In the genomic region with DNA sequence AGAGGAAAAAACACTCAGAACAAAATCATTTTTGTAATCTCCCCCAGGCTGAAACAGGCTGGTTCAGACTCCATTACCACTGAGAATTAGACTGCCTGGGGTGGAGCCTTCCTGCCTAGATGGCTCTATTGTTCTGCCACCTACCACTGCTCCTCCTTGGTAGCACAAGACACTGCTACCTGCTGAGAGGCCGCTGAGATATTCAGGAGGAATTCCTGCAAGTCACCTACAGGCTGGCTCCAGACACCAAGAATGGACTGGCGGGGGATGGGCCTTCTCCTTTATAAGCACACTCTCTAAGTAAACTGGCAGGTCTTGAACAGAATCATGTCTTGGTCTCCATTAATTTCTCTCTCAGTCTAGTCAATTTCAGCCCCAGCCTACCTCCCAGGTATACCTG, we compare ENCODE assay signal across 25 mouse cellular contexts.
DNase-seq lines count a peak whose midpoint lies in the region; ATAC-seq and TF ChIP-seq lines count a peak whose summit lies in the region.
"Had no signal": no experiment of that assay in that cellular context is flagged by ENCODE, and none has a peak within 500 bp of the region (broad histone marks: within the 10 kb centered on the region; RNA-seq: fewer than 3 reads in every experiment).

No protein-coding gene starts in this region.

- no peaks in the 10 kb centered on the region for H3K4me1 ChIP-seq in hindbrain, embryonic 11.5 days (replicated peaks; ENCODE audit: control insufficient read depth, insufficient read depth, low read length)
- H3K4me1 ChIP-seq in hindbrain, postnatal 0 days (ENCODE audit: insufficient read depth, low read length) = no peaks in the 10 kb centered on the region
- H3K4me1 ChIP-seq in ES-E14 (ENCODE audit: control insufficient read depth in 2 of 2, insufficient read depth in 2 of 2, low read length in 2 of 2, poor library complexity in 1 of 2) = peaks cover 0 to 2% of the 10 kb centered on the region in 2 experiments; a peak in 1 of 4 replicates
- H3K4me1 ChIP-seq: embryonic facial prominence, embryonic 10.5 days; embryonic facial prominence, embryonic 12.5 days; forebrain, embryonic 12.5 days had no signal

- 68% methylated on average over 2 of the region's 2 CpGs for WGBS in hindbrain, embryonic 11.5 days
- 58% methylated on average over 2 of the region's 2 CpGs for WGBS in hindbrain, postnatal 0 days

- in situ Hi-C loops in ES-E14 (cut with MboI; ENCODE audit: low sequenced_read_pairs in 2 of 2, unreplicated experiment in 2 of 2) = no loop called here

- H3K4me3 ChIP-seq in hindbrain, embryonic 11.5 days (ENCODE audit: low read depth, low read length) = no peak overlapping the region
- no peak overlapping the region for H3K4me3 ChIP-seq in hindbrain, postnatal 0 days (ENCODE audit: low read length)
- no peak overlapping the region for H3K4me3 ChIP-seq in ES-E14 (ENCODE audit: insufficient read depth in 1 of 2, low read depth in 1 of 2, low read length in 2 of 2, poor library complexity in 1 of 2, severe bottlenecking in 1 of 2)
- H3K4me3 ChIP-seq: embryonic facial prominence, embryonic 10.5 days; embryonic facial prominence, embryonic 12.5 days; forebrain, embryonic 12.5 days had no signal

- intact Hi-C loops in heart, postnatal 14 days (cut with DNase I) = no loop called here

- no peak for DNase-seq in hindbrain, embryonic 11.5 days (ENCODE audit: low spot score)
- DNase-seq in hindbrain, postnatal 0 days (ENCODE audit: low spot score) = no peak
- DNase-seq in ES-E14 (ENCODE audit: low read depth, low spot score) (peak; percentile 48), R1 (ENCODE audit: low read depth, low spot score) (peak; percentile 98), ZHBTc4 (ENCODE audit: low read depth, low spot score) (peak; percentile 94)
- DNase-seq in spleen, postnatal 36 days (ENCODE audit: low spot score in 2 of 2) = no peak
- no peak for DNase-seq in heart, postnatal 14 days
- DNase-seq in layer of hippocampus, postnatal 10 days (ENCODE audit: low spot score in 2 of 2) = no peak
- DNase-seq: adrenal gland, adult 2 months; adrenal gland, postnatal 10 days; adrenal gland, postnatal 25 days; B cell, adult 2 months; cerebellum, adult 11-12 months; cerebellum, adult 2 months; cerebellum, adult 9-10 months; cerebellum, postnatal 10 days; cerebellum, postnatal 25 days had no signal

- H3K36me3 ChIP-seq in hindbrain, embryonic 11.5 days (ENCODE audit: control insufficient read depth, insufficient read depth, low read length) = no peaks in the 10 kb centered on the region
- no peaks in the 10 kb centered on the region for H3K36me3 ChIP-seq in hindbrain, postnatal 0 days (ENCODE audit: insufficient read depth, low read length)
- H3K36me3 ChIP-seq in ES-E14 (ENCODE audit: control insufficient read depth, insufficient read depth, low read length, poor library complexity, severe bottlenecking) = no peaks in the 10 kb centered on the region
- H3K36me3 ChIP-seq: embryonic facial prominence, embryonic 10.5 days; embryonic facial prominence, embryonic 12.5 days; forebrain, embryonic 12.5 days had no signal

- H3K9ac ChIP-seq in hindbrain, embryonic 11.5 days (ENCODE audit: low read depth, low read length) = no peak overlapping the region
- no peak overlapping the region for H3K9ac ChIP-seq in hindbrain, postnatal 0 days (replicated peaks; ENCODE audit: low read length)
- no peak overlapping the region for H3K9ac ChIP-seq in ES-E14 (ENCODE audit: insufficient read depth, low read depth, low read length, poor library complexity, severe bottlenecking)
- H3K9ac ChIP-seq: embryonic facial prominence, embryonic 12.5 days; forebrain, embryonic 12.5 days had no signal

- no peaks in the 10 kb centered on the region for H3K27me3 ChIP-seq in hindbrain, embryonic 11.5 days (ENCODE audit: control insufficient read depth, insufficient read depth, low read length)
- no peaks in the 10 kb centered on the region for H3K27me3 ChIP-seq in hindbrain, postnatal 0 days (ENCODE audit: insufficient read depth, low read length)
- H3K27me3 ChIP-seq: CH12.LX; embryonic facial prominence, embryonic 12.5 days; forebrain, embryonic 12.5 days; Patski had no signal

- H3K9me3 ChIP-seq in hindbrain, embryonic 11.5 days (ENCODE audit: control insufficient read depth, low read length) = no peaks in the 10 kb centered on the region
- no peaks in the 10 kb centered on the region for H3K9me3 ChIP-seq in hindbrain, postnatal 0 days (ENCODE audit: low read length)
- no peaks in the 10 kb centered on the region for H3K9me3 ChIP-seq in ES-E14 (ENCODE audit: control insufficient read depth, insufficient read depth, low read depth, low read length)
- H3K9me3 ChIP-seq: embryonic facial prominence, embryonic 10.5 days; embryonic facial prominence, embryonic 12.5 days; forebrain, embryonic 12.5 days had no signal

- TF ChIP-seq CTCF in hindbrain, postnatal 0 days (IDR thresholded peaks at IDR 0.05; ENCODE audit: low read depth) = no peak

- peak; percentile 53; the same call in 1 of the 2 replicates for ATAC-seq in hindbrain, embryonic 11.5 days (ENCODE audit: low FRiP score)
- ATAC-seq in hindbrain, postnatal 0 days = no peak
- ATAC-seq: CD4-positive, CD25-positive, alpha-beta regulatory T cell, adult 4 months; forebrain, embryonic 14.5 days; forebrain, embryonic 16.5 days; Patski had no signal

- H3K4me2 ChIP-seq in hindbrain, embryonic 11.5 days (replicated peaks; ENCODE audit: low read depth, low read length) = no peak overlapping the region
- H3K4me2 ChIP-seq in hindbrain, postnatal 0 days (ENCODE audit: low read depth, low read length) = no peak overlapping the region
- H3K4me2 ChIP-seq: embryonic facial prominence, embryonic 12.5 days; forebrain, embryonic 12.5 days had no signal

- H3K27ac ChIP-seq in hindbrain, embryonic 11.5 days (ENCODE audit: low read depth, low read length) = no peak overlapping the region
- H3K27ac ChIP-seq in hindbrain, postnatal 0 days = no peak overlapping the region
- H3K27ac ChIP-seq in ES-E14 (ENCODE audit: insufficient read depth, low read depth, low read length, poor library complexity, severe bottlenecking) = peak overlapping the region; percentile 38; the same call in 1 of the 2 replicates
- H3K27ac ChIP-seq: embryonic facial prominence, embryonic 10.5 days; embryonic facial prominence, embryonic 12.5 days; forebrain, embryonic 12.5 days had no signal

TF ChIP-seq in ES-E14, 5 proteins besides CTCF, POLR2A, EP300 and RAD21:
- TF ChIP-seq HCFC1 (IDR thresholded peaks at IDR 0.05; ENCODE audit: borderline replicate concordance, insufficient read depth, low read length) (no peak), CHD2 (IDR thresholded peaks at IDR 0.05; ENCODE audit: low read depth, low read length) (no peak; the same call in 1 of the 2 replicates)

Comparison
In these comparisons a context has a peak if more than half of its experiments do, and no peak if none do; other contexts are left out.
1. DNase-seq: peak in ES-E14 (single experiment), R1 (single experiment) and ZHBTc4 (single experiment); none in hindbrain, embryonic 11.5 days (single experiment), hindbrain, postnatal 0 days (single experiment), spleen, postnatal 36 days (0 of 2), heart, postnatal 14 days (0 of 2) and layer of hippocampus, postnatal 10 days (0 of 2).